Mouse (Mus musculus) lung, embryonic 16.5 days (tissue): ENCODE data around the gene Tk2. TPM values are rescaled to one million over a fixed set of nuclear protein-coding genes. Genes with fewer than 3 reads are reported as not detected.

Source experiments
- polyA plus RNA-seq: library from polyadenylated mRNA; unstranded; fragments of >200 nt; fragmentation: Nextera tagmentation; extraction: Ambion mirVana; gene quantifications from 2 replicates; pipeline ENCODE4 v1.2.1, GENCODE M21; 2015

Tk2 gene
- polyA plus RNA-seq, 1 experiment from 2014 or later, result 15.9 TPM

Other genes with a start within 250 kb of the Tk2 start
- gene Cdh5, start 146.9 kb downstream of the Tk2 start, polyA plus RNA-seq, result 77.5 and 84.0 TPM in 2 replicates
- gene Bean1, start 78.1 kb downstream of the Tk2 start, polyA plus RNA-seq, result 0.57 and 0.62 TPM in 2 replicates
- 41.4 and 42.1 TPM in 2 replicates for gene Cklf, start 2.3 kb upstream of the Tk2 start, polyA plus RNA-seq
- not detected in 2 replicates for gene Cmtm2a, start 44.6 kb upstream of the Tk2 start, polyA plus RNA-seq
- not detected in 2 replicates for gene Gm45711, start 61.5 kb upstream of the Tk2 start, polyA plus RNA-seq
- not detected in 2 replicates for gene Cmtm1, start 61.6 kb upstream of the Tk2 start, polyA plus RNA-seq
- not detected in 2 replicates for gene Gm11020, start 73.0 kb upstream of the Tk2 start, polyA plus RNA-seq
- not detected in 2 replicates for gene Cmtm2b, start 73.7 kb upstream of the Tk2 start, polyA plus RNA-seq
- 133 and 142 TPM in 2 replicates for gene Cmtm3, start 90.9 kb upstream of the Tk2 start, polyA plus RNA-seq
- 2.5 and 2.6 TPM in 2 replicates for gene Cmtm4, start 147.2 kb upstream of the Tk2 start, polyA plus RNA-seq
- 60.8 and 62.9 TPM in 2 replicates for gene Dync1li2, start 194.5 kb upstream of the Tk2 start, polyA plus RNA-seq